Mouse (Mus musculus) small intestine, adult 10 weeks (tissue): ENCODE data around the gene Mif. TPM values are rescaled to one million over a fixed set of nuclear protein-coding genes. Genes with fewer than 3 reads are reported as not detected.

Experiments
- polyA plus RNA-seq: library from polyadenylated mRNA; stranded (reverse); fragments of 350-450 nt; fragmentation: Illumina TruSeq; extraction: RNeasy Lipid Tissue Mini Kit (QIAGEN cat#74804); gene quantifications from one replicate; pipeline ENCODE4 v1.2.3, GENCODE M21; 2014; ENCODE audit warnings: low replicate concordance

Mif gene
- not detected for polyA plus RNA-seq

DNA sequence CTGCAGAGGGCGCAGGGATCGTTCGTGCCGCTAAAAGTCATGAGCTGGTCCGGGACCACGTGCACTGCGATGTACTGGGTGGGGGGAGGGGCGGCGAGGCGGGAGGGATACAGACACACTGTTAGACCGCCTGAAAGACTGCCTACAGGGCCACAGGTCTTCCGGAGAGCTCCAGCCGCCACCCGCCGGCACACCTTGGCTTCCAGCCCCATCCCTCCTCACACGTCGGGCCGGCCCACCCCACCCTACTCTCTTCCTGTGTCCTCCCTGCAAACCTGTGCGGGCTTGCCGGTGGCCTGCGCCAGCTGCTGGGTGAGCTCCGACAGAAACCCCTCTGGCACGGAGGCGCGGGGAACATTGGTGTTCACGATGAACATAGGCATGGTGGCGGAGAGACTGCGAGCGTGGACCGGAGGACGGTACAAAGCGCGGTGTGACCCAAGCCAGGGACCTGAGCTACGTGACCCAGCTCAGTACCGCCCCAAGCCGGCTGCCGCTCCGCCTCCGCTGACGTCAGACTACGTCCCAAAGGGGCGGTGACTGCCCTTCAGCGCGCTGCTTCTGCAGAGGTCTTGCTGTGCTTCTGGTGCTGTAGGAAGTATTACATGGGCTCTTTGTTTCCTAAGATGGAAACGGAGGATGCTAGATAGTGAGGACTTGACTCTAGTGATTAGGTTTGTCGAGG is at the start of gene Mif:
Gene Mif (minus strand): TSS at position 455 of the 685 bp plus-strand sequence.

DNA sequence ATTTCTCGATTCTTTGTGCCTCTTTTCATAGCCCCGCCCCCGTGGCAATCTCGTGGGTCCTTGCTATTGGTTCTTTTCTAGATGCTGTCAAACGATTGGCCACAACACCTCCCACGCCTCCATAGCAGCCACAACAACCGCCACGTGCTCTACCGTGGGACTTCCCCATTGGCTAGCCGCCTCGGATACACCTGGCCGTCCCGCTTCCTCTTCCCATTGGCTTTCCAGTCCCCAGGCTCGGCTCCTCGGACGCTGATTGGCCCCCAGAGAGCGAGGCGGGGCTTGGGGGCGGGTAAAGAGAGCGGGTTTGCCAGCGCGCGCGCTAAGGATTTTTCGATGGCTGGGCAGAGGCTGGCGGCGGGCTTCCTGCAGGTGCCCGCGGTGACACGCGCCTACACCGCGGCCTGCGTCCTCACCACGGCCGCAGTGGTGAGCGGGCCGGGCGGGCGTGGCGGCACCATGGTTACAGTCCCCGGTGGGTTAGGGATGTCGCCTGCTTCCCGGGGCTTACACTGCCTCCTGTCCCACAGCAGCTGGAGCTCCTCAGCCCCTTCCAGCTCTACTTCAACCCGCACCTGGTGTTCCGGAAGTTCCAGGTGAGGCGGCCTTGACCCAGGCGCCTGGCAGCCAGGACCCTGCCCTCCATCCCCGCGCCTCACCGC is 33.2 kb upstream of the Mif start, which contains the start of gene Derl3:
Gene Derl3 (plus strand): TSS at position 325 of the 662 bp plus-strand sequence.

DNA sequence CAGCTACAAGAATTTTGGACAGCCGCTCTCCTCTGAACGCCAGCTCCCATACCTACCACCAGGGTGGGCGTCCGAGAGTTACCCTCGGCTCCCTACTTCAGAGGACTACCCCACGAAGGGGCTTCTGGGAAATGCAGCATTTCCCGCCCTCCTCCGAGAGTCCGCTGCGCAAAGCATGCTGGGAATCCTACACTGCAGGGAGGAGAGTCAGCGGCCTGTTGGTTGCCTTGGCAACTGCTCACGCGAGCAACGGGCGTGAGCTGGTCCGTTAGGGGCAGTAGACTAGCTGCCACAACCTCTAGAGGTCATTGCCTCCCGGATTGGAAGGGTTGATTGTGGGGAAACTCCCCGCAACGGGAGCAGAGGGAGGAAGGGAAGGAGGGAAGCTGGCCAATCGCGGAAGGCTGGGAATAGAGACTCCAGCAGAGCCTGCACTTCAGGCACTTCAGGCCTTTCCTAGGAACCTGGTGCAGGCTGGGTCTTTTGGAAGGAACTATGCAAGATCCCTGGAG is 22.7 kb downstream of the Mif start, which contains the start of gene Gstt2:
Gene Gstt2 (minus strand): TSS at position 177 of the 512 bp plus-strand sequence.

DNA sequence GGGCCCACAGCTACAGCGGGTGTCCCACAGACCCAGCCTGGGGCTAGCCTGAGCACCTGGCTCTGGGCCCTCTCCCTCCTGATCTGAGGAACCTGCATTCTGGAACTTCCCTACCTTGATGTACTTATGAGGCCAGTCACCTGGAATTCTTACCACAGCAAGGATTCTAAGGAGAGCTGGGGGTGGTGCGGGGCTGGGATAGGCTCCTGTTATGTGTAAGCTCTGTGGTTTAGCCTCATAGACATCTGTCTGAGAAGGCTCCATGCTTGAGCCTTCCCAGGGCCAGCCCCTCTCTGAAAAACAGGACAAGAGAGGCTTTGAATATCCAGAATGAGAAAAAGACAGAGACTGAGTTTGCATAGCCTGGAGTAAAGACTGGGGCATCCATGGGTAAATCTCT is 37.6 kb downstream of the Mif start, which contains the start of gene Gstt4:
Gene Gstt4 (minus strand): TSS at position 101 of the 400 bp plus-strand sequence.

Other genes starting within 250 kb of the Mif start
- 3.5 TPM for gene Susd2, start 216.2 kb downstream of the Mif start, polyA plus RNA-seq
- gene Cabin1, start 95.9 kb downstream of the Mif start, polyA plus RNA-seq: 2.5 TPM
- gene Ddt, start 86.8 kb downstream of the Mif start, polyA plus RNA-seq: 2.4 TPM
- gene Gm20441, start 79.3 kb downstream of the Mif start, polyA plus RNA-seq: not detected
- 36.7 TPM for gene Gstt3, start 78.8 kb downstream of the Mif start, polyA plus RNA-seq
- gene Gstt1, start 61.7 kb downstream of the Mif start, polyA plus RNA-seq: 10.8 TPM
- gene Gstt4, start 37.7 kb downstream of the Mif start, polyA plus RNA-seq: not detected
- gene Gstt2, start 22.8 kb downstream of the Mif start, polyA plus RNA-seq: 5.7 TPM
- not detected for gene Derl3, start 33.2 kb upstream of the Mif start, polyA plus RNA-seq
- 7.2 TPM for gene Smarcb1, start 61.4 kb upstream of the Mif start, polyA plus RNA-seq
- gene Chchd10, start 72.9 kb upstream of the Mif start, polyA plus RNA-seq: 23.9 TPM
- not detected for gene Mmp11, start 76.3 kb upstream of the Mif start, polyA plus RNA-seq
- gene Gm867, start 80.4 kb upstream of the Mif start, polyA plus RNA-seq: not detected
- gene Vpreb3, start 82.8 kb upstream of the Mif start, polyA plus RNA-seq: not detected
- gene Gm5134, start 94.3 kb upstream of the Mif start, polyA plus RNA-seq: not detected
- 10.7 TPM for gene Zfp280b, start 172.4 kb upstream of the Mif start, polyA plus RNA-seq